Mouse (Mus musculus) forebrain, embryonic 11.5 days (tissue): ENCODE results near the gene Hsp90b1. TPM values are rescaled to one million over a fixed set of nuclear protein-coding genes. Genes with fewer than 3 reads are reported as not detected.

ENCODE experiments used
- ATAC-seq: fragments of 200-750 bp; cut with Nextera tagmentation; replicated peaks from 2 replicates; pipeline ENCODE4 v1.8.0; 2017; ENCODE audit warnings: moderate TSS enrichment; ENCODE audit not compliant: low FRiP score
- DNase-seq: peaks from one replicate; pipeline ENCODE4 v3.0.0-alpha.2; 2017; ENCODE audit warnings: low spot score
- H3K27ac ChIP-seq: fragments of 300-500 bp; sonication (generic); 2 replicates; pipeline ENCODE4 v1.5.1; 2014; ENCODE audit warnings: low read depth, low read length
- H3K27me3 ChIP-seq: fragments of 300-500 bp; sonication (generic); 2 replicates; pipeline ENCODE4 v1.6.1; 2014; ENCODE audit warnings: mild to moderate bottlenecking, low read length, mixed read lengths; ENCODE audit not compliant: control insufficient read depth, insufficient read depth
- H3K36me3 ChIP-seq: fragments of 300-500 bp; sonication (generic); 2 replicates; pipeline ENCODE4 v1.6.1; 2014; ENCODE audit warnings: mild to moderate bottlenecking, low read length, moderate library complexity, mixed read lengths; ENCODE audit not compliant: control insufficient read depth, insufficient read depth
- H3K4me1 ChIP-seq: fragments of 300-500 bp; sonication (generic); replicated peaks from 2 replicates; pipeline ENCODE4 v1.6.1; 2014; ENCODE audit warnings: low read length, mixed read lengths; ENCODE audit not compliant: control insufficient read depth, insufficient read depth
- H3K4me2 ChIP-seq: fragments of 300-500 bp; sonication (generic); 2 replicates; pipeline ENCODE4 v1.6.1; 2014; ENCODE audit warnings: low read depth, mild to moderate bottlenecking, low read length, moderate library complexity, mixed read lengths; ENCODE audit not compliant: severe bottlenecking
- H3K4me3 ChIP-seq: fragments of 300-500 bp; sonication (generic); 2 replicates; pipeline ENCODE4 v1.5.1; 2014; ENCODE audit warnings: low read depth, low read length
- H3K9ac ChIP-seq: fragments of 300-500 bp; sonication (generic); 2 replicates; pipeline ENCODE4 v1.6.1; 2014; ENCODE audit warnings: low read length
- H3K9me3 ChIP-seq: fragments of 300-500 bp; sonication (generic); 2 replicates; pipeline ENCODE4 v1.6.1; 2016; ENCODE audit warnings: low read length, mixed read lengths; ENCODE audit not compliant: control insufficient read depth
- WGBS: fragments of 180-500 bp; shearing (Covaris S2); extraction: QIAGEN DNeasy Blood & Tissue Kit; methylation state at CpG from one replicate; pipeline ENCODE4 v1.1.7; 2014; 5-methylcytosine and 5-hydroxymethylcytosine counted together
- polyA plus RNA-seq: library from polyadenylated mRNA; unstranded; fragments of >200 nt; fragmentation: Nextera tagmentation; extraction: Ambion mirVana; gene quantifications from 2 replicates; pipeline ENCODE4 v1.2.1, GENCODE M21; 2014

Hsp90b1 gene
- polyA plus RNA-seq, 1 experiment from 2014 or later = 475 TPM

DNA sequence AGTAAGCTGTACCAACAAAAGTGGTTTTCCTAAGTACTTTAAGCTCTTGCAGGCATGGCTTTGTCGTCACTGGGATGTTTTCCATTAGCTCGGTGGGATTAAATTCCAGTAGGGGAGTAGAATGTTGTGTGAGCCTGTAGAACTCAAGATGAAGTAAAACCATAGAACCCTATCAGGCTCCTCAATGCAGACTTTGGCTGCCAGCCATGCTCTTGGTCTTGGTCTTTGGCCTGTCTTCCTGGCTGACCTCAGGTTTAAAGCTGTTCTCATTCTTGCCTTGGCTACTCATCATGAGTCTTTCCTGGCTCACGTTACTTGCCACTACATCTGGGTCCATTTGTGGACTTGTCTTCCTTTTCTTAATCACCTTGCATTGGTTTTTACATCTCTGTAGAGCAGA is 6.8 kb upstream of the Hsp90b1 start:
- DNase-seq (no peak), ATAC-seq (no peak)
- 86% methylated on average over 3 of the region's 3 CpGs for WGBS

DNA sequence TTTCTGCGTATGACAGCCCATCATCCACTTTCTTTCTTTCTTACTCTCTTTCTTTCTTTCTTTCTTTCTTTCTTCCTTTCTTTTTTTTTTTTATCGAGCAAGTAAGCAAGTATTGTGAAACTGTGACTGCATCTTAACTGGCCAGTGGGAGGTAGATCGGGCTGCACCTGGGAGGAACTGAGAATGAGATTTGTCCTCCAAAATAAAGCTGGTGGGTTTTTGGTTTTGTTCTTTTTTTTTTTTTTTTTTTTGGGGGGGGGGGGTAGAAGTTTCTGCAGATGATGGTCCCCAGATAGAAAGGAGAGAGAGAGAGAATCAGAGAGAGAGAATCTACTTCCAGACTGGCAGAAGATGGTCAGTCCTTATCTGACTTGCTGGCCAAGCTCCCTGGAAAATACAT is 1.8 kb upstream of the Hsp90b1 start:
- H3K4me3 ChIP-seq = no peak overlapping the region

More for the DNA sequence above, 6.8 kb upstream of the Hsp90b1 start:
- Histone ChIP-seq H3K4me2 (no peak overlapping the region), H3K27ac (no peak overlapping the region), H3K9me3 (no peaks in the 10 kb centered on the region), H3K27me3 (no peaks in the 10 kb centered on the region), H3K36me3 (no peaks in the 10 kb centered on the region), H3K4me1 (no peaks in the 10 kb centered on the region), H3K9ac (no peak overlapping the region), H3K4me3 (no peak overlapping the region)

GRCm38 (mm10) chr10:86705922-86706752 is 828 bp upstream of the Hsp90b1 start:
- Histone ChIP-seq H3K9ac (peak overlapping the region; percentile 85), H3K9me3 (no peaks in the 10 kb centered on the region), H3K27me3 (no peaks in the 10 kb centered on the region), H3K4me1 (peaks cover 19% of the 10 kb centered on the region), H3K4me3 (peak overlapping the region; percentile 77), H3K4me2 (peak overlapping the region; percentile 73), H3K27ac (peak overlapping the region; percentile 93), H3K36me3 (peaks cover 7% of the 10 kb centered on the region)
- DNase-seq (peak; percentile 80), ATAC-seq (peak; percentile 88)
- WGBS = 6% methylated on average over 33 of the region's 33 CpGs

More for the DNA sequence above, 1.8 kb upstream of the Hsp90b1 start:
- no peak overlapping the region for H3K4me2 ChIP-seq
- H3K4me1 ChIP-seq = peaks cover 14% of the 10 kb centered on the region
- H3K27me3 ChIP-seq = no peaks in the 10 kb centered on the region
- DNase-seq = no peak
- 91% methylated on average over 3 of the region's 3 CpGs for WGBS
- peaks cover 2% of the 10 kb centered on the region; the same call in 1 of the 2 replicates for H3K36me3 ChIP-seq
- no peaks in the 10 kb centered on the region for H3K9me3 ChIP-seq
- ATAC-seq = no peak
- no peak overlapping the region for H3K9ac ChIP-seq
- H3K27ac ChIP-seq = no peak overlapping the region

DNA sequence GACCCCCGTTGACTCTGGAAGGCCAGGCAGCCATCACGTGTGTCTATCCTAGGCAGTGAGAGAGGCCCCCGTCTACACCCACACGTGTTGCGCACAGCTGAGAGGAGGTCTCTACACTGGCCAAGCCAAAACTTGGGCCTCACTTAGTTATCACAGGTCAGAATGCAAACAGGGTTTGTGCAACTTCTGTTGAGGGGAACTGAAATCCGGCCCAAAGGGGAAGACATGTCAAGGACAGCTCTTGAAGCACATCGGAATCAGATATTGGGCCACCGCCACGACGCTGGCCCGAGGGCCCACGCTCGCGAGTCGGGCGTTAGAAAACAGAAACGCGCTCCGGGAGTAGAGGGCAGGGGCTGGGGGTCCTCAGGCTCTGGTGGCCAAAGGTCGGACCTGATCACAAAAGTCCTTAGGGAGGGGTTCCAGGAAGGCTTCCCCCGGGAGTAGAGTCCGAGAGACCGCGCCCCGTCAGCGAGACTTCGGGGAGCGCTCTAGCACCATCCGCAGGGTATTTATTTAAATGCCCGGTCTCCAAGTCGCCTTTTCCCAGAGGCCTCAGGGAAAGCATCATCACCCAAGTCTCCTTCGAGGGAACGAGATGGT is 619 bp downstream of the Hsp90b1 start:
- Histone ChIP-seq H3K9ac (peak overlapping the region; percentile 90), H3K27me3 (no peaks in the 10 kb centered on the region), H3K4me1 (peaks cover 28% of the 10 kb centered on the region), H3K9me3 (no peaks in the 10 kb centered on the region), H3K4me2 (peak overlapping the region; percentile 97), H3K4me3 (peak overlapping the region; percentile 77), H3K36me3 (peaks cover 16% of the 10 kb centered on the region), H3K27ac (peak overlapping the region; percentile 73)
- under 1% methylated on average over 33 of the region's 33 CpGs for WGBS
- DNase-seq (peak; percentile 61), ATAC-seq (no peak)

GRCm38 (mm10) chr10:86704141-86704540 is 1.2 kb downstream of the Hsp90b1 start:
- Histone ChIP-seq H3K36me3 (peaks cover 16% of the 10 kb centered on the region), H3K27me3 (no peaks in the 10 kb centered on the region), H3K4me1 (peaks cover 28% of the 10 kb centered on the region), H3K9ac (peak overlapping the region; percentile 90), H3K9me3 (no peaks in the 10 kb centered on the region), H3K27ac (no peak overlapping the region), H3K4me3 (peak overlapping the region; percentile 77), H3K4me2 (peak overlapping the region; percentile 97)
- no peak for ATAC-seq
- WGBS = 11% methylated on average over 8 of the region's 8 CpGs
- DNase-seq = no peak

- Histone ChIP-seq H3K9me3 (no peaks in the 10 kb centered on the region), H3K27ac (no peak overlapping the region), H3K4me3 (peak overlapping the region; percentile 77), H3K36me3 (peaks cover 17% of the 10 kb centered on the region), H3K4me1 (peaks cover 28% of the 10 kb centered on the region), H3K9ac (peak overlapping the region; percentile 90; the same call in 1 of the 2 replicates), H3K27me3 (no peaks in the 10 kb centered on the region), H3K4me2 (peak overlapping the region; percentile 97)
- no peak for DNase-seq
- ATAC-seq = no peak
- WGBS = 80% methylated on average over 4 of the region's 4 CpGs
Measured at GRCm38 (mm10) chr10:86703375-86703774, 1.9 kb downstream of the Hsp90b1 start.

GRCm38 (mm10) chr10:86702312-86702920 is 2.9 kb downstream of the Hsp90b1 start:
- WGBS = 66% methylated on average over 4 of the region's 4 CpGs
- ATAC-seq (no peak), DNase-seq (no peak)
- no peak overlapping the region for H3K4me3 ChIP-seq
- no peak overlapping the region; the same call in 1 of the 2 replicates for H3K4me2 ChIP-seq
- H3K4me1 ChIP-seq = peaks cover 28% of the 10 kb centered on the region
- H3K9me3 ChIP-seq = no peaks in the 10 kb centered on the region
- peaks cover 20% of the 10 kb centered on the region for H3K36me3 ChIP-seq
- no peaks in the 10 kb centered on the region for H3K27me3 ChIP-seq
- no peak overlapping the region for H3K27ac ChIP-seq
- H3K9ac ChIP-seq = no peak overlapping the region

- no peak overlapping the region for H3K9ac ChIP-seq
- H3K36me3 ChIP-seq = peaks cover 21% of the 10 kb centered on the region
- no peak for ATAC-seq
Measured at GRCm38 (mm10) chr10:86700973-86701372, 4.3 kb downstream of the Hsp90b1 start.

More at GRCm38 (mm10) chr10:86700973-86701372, 4.3 kb downstream of the Hsp90b1 start:
- peaks cover 25% of the 10 kb centered on the region for H3K4me1 ChIP-seq
- 0 out of 2 replicates have a peak overlapping the region, but pooled peaks have one; percentile 15 for H3K4me2 ChIP-seq
- no peaks in the 10 kb centered on the region for H3K9me3 ChIP-seq
- DNase-seq = no peak
- H3K27ac ChIP-seq = no peak overlapping the region
- WGBS = 85% methylated on average over 3 of the region's 3 CpGs
- H3K27me3 ChIP-seq = no peaks in the 10 kb centered on the region
- no peak overlapping the region for H3K4me3 ChIP-seq
